Mouse (Mus musculus) heart, postnatal 14 days (tissue): ENCODE data around the gene Clec2h. TPM values are rescaled to one million over a fixed set of nuclear protein-coding genes. Genes with fewer than 3 reads are reported as not detected.
"Not testable (repeated sequence)": the region's sequence is repeated elsewhere in the genome, so short reads cannot be mapped to it uniquely, and the experiment has no call there.

Experiments used
- DNase-seq, 2 experiments: peaks; one replicate each; pipeline ENCODE4 v3.0.0; 2021 to 2022
- intact Hi-C: fragments of 180-260 bp; cut with DNase I; formaldehyde crosslinking; loops from one replicate; pipeline ENCODE4 v1.15.1; 2025
- long read RNA-seq, 2 experiments: library from polyadenylated mRNA; stranded (forward); transcript quantifications; one replicate each; pipeline ENCODE4 v2.0.0; 2021
- total RNA-seq, 2 experiments: library from RNA; stranded (reverse); gene quantifications; 2 replicates each; pipeline ENCODE4 v1.2.3; 2021

Clec2h gene
- total RNA-seq, result under 1 TPM; 0.22 to 0.60 TPM
- long read RNA-seq, experiment 1, result 0 reads
- long read RNA-seq, experiment 2, result 0 reads

DNA sequence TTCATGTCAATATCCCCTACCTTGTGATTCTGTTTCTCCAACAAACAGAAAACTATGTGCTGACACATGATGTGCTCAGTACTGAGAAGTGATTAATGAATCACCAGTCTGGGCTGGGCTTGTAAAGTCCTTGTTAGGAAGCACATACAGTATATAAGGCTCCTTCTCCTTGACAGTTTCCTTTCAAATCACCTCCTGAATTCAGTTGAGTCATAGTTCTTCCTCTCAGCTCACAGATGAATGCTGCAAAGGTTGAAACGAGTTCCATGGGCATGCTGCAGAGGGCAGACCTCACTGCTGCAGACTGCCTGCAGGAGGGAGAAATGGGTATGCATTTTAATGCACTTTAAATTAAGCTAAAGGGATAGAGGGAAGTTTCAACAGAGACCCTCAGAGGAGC is at the start of gene Clec2h:
Gene Clec2h, plus strand, starts transcription at position 180 of the 400 bp plus-strand sequence.
- no peak for DNase-seq
- intact Hi-C loops, result no loop called here

DNA sequence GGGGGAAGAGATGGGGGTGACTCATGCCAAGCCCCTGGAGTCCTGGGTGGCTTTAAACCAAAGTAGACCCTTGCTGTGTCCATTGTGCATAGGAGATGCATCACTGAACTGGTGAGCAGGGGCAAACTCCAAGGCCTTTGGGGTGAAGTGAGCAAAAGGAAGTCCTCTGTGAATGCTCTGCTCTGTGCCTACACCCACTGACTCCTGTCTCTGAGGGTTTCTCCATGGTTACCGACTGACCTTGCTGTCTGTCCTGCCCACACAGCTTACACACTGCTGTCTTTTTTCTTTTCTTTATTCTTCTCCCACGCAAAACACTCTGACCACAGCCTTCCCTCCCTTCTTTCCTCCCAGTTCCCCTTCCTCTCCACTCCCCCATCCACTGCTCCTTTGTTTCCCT is 39.5 kb upstream of the Clec2h start:
- intact Hi-C loops, result no loop called here
- no peak for DNase-seq

DNA sequence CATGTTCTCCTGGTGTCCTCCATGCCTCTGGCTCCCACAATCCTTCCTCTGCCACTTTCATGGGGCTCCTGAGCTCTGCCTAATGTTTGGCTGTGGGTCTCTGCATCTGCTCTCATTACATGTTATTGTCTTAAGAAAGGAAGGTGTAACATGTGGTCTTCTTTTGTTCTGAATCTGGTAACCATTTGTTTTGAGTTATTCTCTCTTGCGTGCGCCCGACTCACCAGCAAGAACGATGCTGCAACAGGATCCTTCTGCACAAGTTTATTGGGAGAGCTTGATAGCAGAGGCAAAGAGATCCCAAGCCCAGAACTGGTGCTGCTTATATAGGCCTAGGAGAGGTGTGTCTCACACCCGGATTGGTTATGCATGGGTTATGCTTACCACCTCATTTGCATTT is 38.8 kb upstream of the Clec2h start, which contains the start of gene Klrb1a:
Gene Klrb1a, minus strand, starts transcription at position 101 of the 400 bp plus-strand sequence.
- DNase-seq, intact Hi-C loops: not testable (repeated sequence)

DNA sequence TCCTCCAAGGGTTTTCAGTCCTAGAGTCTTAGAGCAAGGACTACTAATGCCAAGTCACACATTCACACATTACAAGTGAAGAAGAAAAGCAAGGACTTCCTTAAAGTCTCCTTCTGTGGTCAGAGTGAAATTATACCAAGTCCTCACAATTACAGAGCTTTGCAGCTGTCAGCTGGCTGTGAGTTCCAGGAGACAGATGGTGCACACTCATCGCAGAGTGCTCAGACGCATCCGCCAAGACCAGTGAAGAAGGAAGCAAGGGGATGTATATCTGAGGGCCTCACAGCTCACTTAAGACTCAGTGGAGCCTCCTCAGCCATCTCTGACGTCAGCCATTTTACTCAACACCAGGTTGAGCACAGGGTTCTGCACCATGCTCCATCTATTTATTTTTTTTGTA is 37.8 kb upstream of the Clec2h start:
- DNase-seq, result no peak
- intact Hi-C loops, result no loop called here

DNA sequence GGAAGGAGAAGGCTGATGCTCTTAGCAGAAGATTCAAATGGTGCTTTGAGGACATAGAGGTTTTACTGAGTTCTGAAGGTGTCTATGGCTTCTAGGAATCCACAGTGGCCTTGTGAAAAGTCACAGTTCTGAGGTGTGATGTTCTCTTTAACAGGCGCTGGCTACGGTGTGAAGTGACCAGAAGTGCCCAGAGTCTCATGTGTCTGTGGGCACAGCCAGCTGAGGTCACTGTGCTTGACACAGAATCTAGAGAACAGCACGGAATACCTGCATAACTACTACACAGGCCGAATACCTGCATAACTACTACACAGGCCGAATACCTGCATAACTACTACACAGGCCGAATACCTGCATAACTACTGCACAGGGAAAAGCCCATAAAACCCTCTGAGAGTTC is 36.9 kb upstream of the Clec2h start:
- intact Hi-C loops, DNase-seq: not testable (repeated sequence)

DNA sequence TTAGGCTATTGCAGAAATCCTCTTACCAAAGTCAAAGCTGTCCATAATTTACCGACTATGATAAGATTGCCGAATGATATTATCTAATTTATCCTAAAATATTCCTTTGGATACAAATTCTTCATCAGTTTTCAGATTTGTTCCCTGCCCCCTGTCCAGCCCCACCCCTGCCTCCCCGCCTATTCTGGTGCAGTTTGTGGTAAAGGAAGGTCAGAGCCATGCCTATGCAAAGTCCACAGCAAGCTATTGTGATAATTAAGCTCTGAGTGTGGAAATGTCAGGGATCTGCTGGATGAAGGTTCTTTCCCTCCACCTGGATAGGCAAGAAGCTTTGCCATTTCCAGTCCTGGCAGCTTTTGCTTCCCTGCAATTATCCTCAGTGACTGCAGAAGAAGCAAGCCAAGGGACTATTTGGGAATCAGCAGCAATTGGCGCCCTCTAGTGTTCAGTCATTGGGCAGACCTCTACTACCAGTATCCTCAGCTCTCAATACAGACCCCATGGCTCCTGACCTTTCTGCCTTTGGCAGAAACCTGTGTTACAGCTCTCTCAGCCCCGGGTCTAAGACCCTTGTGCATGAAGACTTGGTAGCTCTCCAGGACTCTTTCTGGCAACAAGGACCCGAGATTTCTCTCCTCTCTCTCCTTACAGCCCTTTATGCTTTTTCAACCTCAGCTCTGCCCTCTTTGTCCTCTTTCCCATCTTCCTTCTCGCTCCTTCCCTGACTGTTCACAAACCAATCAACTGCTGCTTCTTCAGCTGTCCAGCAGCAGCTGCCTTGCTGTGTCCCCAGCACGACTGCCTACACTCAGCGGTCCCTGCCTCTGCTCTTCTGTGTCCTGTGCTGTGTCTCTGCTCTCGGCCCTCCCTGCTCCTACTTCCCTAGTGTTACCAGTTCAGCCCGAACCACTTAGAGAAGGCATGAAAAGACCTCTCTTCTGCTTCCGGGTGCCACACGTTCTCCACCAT is 32.1 kb upstream of the Clec2h start:
- intact Hi-C loops, result loop anchor here (2.0 kb wide), 1 partner anchor 125 kb away; no protein-coding TSS in a partner anchor
- DNase-seq, result peak; percentile 29 to 56

DNA sequence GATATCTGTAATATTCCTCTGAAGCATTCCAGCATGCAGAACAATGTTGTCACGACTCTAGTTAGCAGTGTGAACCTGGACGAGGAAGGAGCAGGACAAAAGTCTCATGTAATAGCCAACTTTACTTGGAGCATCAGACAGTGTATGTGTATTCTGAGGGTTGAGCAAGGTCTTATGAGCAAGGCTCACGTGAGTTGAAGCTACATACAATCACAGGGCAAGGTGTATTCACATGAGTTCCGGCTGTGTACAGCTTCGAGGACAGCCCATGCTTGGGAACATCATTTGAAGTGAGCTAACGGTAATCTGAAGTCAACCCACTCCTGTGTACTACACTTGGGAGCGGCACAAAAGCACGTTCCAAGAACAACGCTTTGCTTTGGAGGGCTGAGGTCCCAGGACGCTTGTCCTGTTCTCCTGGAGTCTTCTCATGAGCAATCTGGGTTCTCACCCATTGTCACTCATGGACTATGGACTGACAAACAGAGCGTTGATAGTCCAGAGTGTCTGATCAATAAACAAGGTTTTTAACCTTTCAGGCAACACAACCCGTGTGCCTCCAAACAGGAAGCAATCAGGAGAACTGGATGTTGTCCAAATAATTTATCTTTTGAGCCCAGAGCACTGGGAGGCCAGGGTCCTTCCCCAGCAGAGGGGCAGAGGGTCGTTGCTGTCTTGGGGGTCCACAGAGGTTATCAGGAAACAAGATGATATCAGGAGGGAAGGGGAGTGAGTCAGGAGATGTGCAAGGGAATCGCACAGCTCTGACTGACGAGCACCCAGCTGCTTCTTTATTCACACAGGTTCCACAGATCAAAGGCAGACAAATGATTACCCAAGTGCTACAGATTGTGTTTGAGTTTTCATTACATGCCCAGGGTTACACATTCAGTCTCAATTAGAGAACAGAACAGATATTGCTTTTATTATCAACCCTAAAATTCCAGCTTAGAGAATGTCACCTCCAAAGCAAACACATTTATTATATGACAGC is 31.0 kb upstream of the Clec2h start:
- intact Hi-C loops, result loop anchor here (2.0 kb wide), 1 partner anchor 124 kb away; no protein-coding TSS in a partner anchor
- not testable (repeated sequence) for DNase-seq

DNA sequence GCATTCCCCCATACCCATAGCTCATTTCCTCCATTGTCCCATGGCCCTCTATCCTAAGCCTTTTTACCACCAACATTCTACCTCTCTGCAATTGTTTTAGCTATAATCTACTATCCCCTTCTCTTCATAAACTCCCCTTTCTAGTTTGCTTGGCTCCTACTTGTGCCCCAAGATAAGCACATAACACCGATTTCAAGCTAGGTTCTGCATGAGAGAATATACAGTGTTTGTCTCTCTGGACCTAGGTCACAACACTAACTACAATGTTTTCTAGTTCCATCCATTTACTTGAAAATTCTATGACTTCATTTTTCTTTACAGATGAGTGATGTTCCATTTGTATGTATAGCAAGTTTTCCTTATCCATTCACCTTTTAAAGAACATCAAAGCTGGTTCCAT is 21.5 kb upstream of the Clec2h start:
- no peak for DNase-seq
- intact Hi-C loops, result no loop called here

DNA sequence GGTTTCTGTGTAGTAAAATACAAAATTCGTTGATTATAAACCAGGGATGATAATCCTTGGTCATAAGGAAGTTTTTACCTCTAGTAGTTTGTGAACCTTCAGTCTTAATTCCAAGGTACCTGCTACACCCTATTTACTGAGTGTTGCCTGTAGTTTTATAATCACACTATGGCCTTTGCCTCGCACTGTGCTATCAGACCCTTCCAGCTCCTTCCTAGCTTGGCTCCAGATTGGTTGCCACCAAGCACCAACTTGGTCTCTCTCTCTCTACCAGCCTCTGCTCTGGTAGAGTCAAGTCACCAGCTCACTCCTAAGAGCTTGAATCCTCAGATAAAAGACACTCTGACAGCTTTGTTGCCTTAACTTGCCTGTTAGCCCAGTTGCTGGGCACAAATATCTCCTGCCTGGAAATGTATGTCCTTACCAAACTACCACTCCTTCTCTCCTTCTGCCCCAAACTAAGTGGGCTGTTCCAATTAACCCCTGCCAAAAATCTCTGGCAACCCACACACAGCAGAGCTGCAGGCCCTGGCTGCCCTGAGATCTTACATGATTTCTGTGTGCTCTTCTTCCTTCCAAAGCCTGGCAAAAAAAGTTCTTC is 21.0 kb upstream of the Clec2h start:
- DNase-seq, result no peak
- intact Hi-C loops, result no loop called here

DNA sequence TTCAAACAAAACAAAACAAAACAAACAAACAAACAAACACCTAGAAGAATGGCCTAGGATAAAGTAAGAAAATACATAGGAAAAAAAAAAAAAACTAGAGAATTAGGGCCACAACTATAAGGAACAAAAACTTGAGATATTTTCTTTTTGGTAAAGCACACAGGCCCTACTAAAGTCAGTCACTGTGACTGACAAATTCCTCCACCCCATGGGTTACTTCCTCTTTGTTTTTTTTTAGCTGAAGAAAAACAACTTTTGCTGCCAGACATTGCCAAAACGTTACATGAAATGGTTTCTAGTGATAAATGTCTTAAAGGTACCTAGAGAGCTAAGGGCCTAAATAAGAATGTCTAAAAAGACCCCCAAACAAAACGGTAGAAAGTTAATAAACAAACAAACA is 18.2 kb upstream of the Clec2h start:
- DNase-seq, result no peak
- intact Hi-C loops, result no loop called here

DNA sequence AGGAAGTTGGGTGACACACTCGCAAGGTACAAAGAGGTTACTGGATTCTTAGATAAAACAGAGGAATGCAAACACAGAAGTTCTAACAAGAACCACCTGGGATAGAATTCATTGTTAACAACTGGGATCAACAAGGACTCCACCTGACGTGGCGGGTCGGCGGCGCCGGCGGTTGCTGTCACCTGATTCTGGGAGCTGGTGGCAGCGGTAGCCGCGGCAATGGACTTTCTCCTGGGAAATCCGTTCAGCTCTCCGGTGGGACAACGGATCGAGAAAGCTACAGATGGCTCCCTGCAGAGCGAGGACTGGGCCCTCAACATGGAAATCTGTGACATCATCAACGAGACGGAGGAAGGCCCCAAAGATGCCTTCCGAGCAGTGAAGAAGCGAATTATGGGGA is 17.5 kb upstream of the Clec2h start:
- intact Hi-C loops, DNase-seq: not testable (repeated sequence)

DNA sequence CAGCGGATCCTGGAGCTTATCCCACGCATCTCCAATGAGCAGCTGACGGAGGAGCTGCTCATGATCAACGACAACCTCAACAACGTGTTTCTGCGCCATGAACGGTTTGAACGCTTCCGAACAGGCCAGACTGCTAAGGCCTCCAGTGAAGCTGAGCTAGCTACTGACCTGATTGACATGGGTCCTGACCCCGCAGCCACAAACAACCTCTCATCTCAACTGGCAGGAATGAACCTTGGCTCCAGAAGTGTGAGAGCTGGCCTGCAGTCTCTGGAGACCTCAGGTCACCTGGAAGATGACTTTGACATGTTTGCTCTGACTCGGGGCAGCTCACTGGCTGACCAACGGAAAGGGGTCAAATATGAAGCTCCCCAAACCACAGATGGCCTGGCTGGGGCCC is 16.5 kb upstream of the Clec2h start:
- DNase-seq, intact Hi-C loops: not testable (repeated sequence)

DNA sequence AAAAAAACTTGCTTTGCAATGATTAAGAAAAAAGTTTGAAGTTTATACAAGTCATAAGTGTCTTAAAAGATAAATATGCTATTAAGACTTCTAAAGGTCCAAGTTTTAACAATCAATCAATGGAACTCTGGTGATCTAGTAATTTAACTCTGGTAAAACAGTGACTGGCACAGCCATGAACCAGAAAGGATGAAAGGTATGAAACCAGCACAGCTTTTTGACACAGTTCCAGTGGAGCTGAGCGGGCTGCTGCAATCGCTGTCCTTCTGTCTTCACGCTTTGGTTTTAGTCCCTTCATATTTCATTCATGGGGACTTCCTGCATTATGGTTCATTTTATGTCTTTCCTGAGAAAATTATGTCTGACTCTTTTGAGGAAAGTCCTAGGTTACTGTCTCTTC is 12.5 kb upstream of the Clec2h start:
- intact Hi-C loops, result loop anchor here (10.0 kb wide), 1 partner anchor 235 kb away; the partner anchor contains the start of gene Clec2i
- DNase-seq, result no peak

DNA sequence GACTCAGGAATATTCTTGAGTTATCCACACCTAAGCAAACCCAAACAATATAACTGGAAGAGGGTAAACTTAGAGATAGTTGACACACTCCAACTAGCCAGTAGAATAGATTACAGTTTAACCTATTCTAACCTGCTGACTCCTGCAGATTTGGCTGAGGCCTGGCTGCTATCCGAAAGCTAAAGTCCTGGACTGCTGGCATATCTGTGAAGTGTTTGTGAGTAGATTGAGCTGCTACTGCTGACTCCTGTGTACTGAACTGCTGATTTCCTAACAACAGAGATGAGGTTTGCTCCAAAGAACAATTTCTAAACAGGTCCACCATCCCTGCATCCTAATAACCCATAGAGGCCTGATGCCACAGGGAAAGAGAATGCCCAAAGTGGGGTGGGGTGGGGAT is 12.0 kb upstream of the Clec2h start:
- intact Hi-C loops, result loop anchor here (10.0 kb wide), 1 partner anchor 235 kb away; the partner anchor contains the start of gene Clec2i
- DNase-seq, result no peak

DNA sequence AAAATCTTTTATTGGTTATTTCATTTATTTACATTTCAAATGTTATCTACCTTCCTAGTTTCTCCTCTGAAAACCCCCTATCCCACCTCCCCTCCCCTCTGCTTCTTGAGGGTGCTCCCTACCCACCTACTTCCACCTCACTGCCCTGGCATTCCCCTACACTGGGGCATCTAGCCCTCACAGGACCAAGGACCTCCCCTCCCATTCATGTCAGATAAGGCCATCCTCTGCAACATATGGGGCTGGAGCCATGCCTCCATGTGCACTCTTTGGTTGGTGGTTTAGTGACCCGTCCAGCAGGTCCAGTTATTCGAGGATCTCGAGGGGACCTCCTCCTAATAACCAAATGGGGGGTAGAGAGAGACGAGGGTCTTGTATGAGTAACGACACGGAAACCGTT is 11.4 kb upstream of the Clec2h start:
- intact Hi-C loops, result loop anchor here (10.0 kb wide), 1 partner anchor 234 kb away; the partner anchor contains the start of gene Clec2i
- not testable (repeated sequence) for DNase-seq

DNA sequence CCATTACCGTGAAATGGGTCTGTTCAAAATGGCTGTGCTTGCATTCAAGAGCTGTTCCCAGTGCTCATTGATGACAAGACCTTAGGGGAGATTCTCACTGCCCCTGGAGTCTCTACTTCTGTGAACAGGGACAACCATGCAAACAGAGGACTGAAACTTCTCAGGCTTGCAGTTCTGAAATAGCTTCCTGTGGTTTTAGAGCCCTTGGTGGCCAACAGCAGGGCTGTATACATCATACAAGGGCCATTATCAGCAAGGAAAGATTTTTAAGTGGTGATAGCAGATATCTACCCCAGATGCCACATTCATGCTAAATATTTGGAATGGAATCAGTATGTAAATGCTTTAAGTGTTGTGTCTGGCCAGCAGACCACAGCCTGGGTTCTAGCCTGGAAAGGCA is 9.2 kb upstream of the Clec2h start:
- intact Hi-C loops, result loop anchor here (10.0 kb wide), 1 partner anchor 232 kb away; the partner anchor contains the start of gene Clec2i

DNA sequence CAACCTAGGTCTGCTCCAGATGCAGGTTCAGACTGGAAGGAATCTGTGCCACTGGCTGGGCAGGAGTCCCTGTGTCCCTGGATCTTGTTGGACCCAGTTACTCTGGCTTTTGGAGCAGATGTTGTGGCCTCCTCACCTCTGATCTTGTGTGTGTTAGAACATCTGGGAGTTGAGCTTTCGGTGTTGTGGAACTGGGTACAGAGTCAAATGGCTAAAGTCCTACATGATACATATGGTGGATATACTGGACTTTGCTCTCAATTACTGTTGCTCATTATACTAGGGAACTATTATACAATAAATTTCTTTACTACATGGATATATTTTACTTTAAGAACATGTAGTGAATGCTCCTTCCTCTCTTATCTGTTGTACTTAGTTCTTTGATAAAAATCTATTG is 936 bp upstream of the Clec2h start:
- intact Hi-C loops, result no loop called here
- no peak for DNase-seq

More for the DNA sequence above, 9.2 kb upstream of the Clec2h start:
- no peak for DNase-seq

DNA sequence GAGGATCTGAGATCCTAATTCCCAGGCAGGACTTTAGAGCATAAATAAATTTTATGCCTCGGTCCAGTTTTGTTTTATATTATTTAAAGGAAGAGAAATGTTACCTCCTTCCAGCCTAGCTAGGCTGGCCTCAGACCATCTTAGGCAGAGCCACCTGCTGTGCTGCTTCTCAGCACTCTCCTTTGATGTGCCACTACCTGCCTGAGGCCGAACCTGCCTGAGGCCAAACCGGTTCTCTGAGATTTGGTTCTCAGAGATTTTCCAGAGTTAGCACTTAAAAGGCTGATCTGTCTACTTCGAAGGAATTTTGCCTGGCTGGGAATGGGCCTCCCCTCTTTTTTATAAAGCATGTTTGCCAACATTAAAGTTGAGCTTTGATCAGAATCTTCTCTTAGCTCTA is 7.8 kb downstream of the Clec2h start:
- DNase-seq, result no peak
- intact Hi-C loops, result no loop called here

DNA sequence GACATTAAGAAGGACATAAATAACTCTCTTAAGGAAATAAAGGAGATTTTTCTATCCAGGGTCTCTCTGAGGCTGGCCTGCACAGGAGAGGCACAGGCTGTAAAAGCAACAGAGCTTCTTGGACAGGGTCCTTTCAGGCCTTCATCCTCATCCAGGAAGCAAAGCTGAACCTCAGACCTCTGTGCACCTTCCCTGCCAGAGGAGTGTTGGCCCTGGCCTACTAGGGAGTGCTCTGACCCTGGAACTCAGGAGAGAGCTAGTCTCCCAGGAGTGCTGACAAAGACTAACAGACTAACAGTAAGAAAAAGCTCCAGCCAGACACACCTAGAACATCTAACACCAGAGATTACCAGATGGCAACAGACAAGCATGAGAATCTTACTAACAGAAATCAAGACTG is 17.4 kb downstream of the Clec2h start:
- DNase-seq, result no peak
- intact Hi-C loops, result no loop called here

DNA sequence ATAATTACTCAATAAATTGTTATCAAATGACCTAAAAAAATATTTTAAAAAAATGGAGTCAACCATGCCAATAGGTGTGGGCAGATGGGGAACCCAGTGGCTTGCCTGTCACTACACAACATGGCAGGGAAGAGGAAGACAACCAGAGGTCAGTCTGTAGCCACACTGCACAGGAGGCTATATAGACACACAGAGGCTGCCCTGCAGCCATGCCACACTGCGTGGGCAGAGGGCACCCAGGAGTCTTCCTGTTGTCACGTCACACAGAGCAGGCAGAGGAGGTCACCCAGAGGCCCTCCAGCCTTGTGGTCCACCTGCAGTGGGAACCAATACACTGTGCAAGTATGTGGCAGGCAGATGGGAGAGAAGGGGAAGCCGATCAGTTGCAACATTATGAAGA is 39.5 kb downstream of the Clec2h start:
- intact Hi-C loops, result no loop called here
- no peak for DNase-seq
